Mouse (Mus musculus) layer of hippocampus, postnatal 25 days (tissue): ENCODE measurements around the gene Atxn7l3b. TPM values are rescaled to one million over a fixed set of nuclear protein-coding genes. Genes with fewer than 3 reads are reported as not detected.

Experiments
- DNase-seq, 2 experiments: peaks; one replicate each; pipeline ENCODE4 v3.0.0; 2022; ENCODE audit warnings: mixed read lengths in 2 of 2, low spot score in 1 of 2; ENCODE audit errors: extremely low spot score in 1 of 2
- total RNA-seq, 2 experiments: library from RNA; stranded (reverse); gene quantifications; 2 replicates each; pipeline ENCODE4 v1.2.3; 2021

The Atxn7l3b gene
- total RNA-seq, 2 experiments from 2014 or later = 205 to 227 TPM

GRCm38 (mm10) chr10:112882149-112882548 is 46.7 kb downstream of the Atxn7l3b start:
- DNase-seq = no peak

GRCm38 (mm10) chr10:112876655-112877393 is 52.0 kb downstream of the Atxn7l3b start:
- DNase-seq = no peak
